Mouse (Mus musculus) effector memory CD4-positive, alpha-beta T cell, adult 5 months (primary cell): ENCODE results near the gene Fam83e. TPM values are rescaled to one million over a fixed set of nuclear protein-coding genes. Genes with fewer than 3 reads are reported as not detected.

Experiments
- polyA plus RNA-seq: library from polyadenylated mRNA; unstranded; fragments of 100-300 nt; shearing (Covaris generic); gene quantifications from one replicate; pipeline ENCODE4 v1.2.1, GENCODE M21; 2017

Gene Fam83e
- not detected for polyA plus RNA-seq

DNA sequence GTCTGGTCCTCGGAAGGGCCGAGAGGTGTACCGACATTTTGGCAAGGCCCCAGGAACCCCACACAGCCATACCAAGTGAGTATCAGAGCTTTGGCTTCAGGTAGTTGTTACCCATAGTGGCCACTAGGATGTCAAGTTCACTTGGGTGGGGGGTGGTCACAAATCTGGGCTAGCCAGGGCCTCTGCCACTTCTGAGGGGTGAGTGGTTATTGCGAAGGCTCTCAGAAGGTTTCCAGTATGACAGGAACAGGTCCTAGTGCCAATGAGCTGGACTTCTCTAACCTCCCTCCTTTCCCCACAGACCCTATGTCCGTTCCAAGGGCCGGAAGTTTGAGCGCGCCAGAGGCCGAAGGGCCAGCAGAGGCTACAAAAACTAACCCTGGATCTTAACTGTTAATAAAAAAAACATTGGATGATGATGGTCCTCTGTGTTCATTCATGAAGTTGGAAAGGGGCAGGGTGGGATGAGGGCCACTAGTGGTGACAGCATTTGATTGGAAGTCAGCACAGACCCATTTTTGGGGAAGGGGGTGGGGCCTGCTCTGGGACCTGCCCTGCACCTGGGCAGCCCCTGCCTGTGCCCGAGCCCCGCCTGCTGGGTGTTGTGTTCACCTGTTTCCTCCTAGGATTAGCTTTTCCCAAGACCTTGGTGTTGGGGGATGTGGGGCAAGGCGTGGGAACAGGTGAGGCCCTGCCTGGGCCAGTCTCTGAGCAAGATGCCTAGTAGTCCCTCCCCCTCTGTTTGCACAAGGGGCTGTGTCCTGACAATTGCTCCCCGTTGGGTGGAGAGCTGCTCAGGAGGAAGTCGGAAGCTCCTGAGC, at the start of gene Fam83e:
Fam83e (plus strand) TSS at position 800 of the 821 bp plus-strand sequence.

DNA sequence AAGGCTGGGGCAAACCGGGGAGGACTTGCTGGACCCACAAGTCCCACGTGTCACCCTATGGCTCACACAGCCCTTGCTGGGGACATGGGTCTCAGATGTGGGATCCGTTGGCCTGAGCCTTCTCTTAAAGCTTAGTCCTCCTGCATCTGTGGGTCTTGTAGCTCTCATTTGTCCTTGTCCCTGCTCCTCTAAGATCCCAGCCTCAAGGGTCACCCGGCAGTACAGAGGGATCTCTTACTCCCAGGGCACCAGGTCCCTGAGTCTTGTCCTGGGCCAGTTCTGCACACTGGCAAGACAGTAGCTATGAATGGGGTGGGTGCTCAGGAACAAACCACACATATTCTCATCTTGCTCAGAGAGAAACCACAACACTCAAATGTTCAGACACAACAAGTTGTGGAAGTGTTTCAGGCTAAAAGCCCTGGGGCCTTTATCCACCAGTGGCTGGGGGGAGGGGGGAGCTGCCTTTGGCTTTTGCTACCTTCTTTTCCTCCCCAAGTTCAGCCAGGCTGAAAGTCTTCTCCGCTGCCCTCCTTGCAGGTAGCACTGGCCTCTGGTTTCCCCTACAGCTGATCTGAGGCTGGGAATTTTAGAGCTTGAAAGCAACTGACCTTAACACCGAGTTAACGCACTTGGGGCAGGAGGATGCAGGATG, 37.5 kb upstream of the Fam83e start, which contains the start of gene Ntn5:
Ntn5 (plus strand) TSS at position 627 of the 655 bp plus-strand sequence.

DNA sequence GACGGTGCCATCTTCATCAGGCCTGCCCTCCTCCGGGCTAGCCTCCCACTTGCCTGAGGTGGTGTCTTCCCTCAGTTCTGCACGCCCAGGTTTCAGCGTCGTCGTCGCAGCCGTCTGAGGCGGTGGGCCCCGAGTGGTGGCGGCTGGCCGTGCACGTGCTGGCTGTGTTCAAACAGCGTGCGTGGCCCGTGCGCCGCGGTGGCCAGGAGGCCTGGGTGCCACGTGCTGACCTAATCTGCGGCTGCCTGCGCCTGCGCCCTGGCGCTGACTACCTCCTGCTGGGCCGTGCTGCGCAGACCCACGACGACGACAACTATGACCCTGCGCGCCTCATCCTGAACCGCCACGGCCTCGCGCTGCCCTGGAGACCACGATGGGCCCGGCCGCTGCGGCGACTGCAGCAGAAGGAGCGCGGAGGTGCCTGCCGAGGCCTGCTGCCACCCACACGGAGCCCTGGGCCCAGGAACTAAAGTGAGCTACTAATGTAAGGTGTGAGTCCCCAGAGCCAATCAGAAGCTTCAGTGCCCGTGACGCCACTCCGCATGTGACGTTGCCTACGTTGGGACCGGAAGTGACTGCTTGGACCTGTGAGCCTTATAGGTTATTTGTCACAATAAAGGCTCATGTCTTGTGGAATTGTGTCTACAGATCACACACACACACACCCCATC, 27.0 kb upstream of the Fam83e start, which contains the start of gene Sec1:
Sec1 (minus strand) TSS at position 482 of the 671 bp plus-strand sequence.

DNA sequence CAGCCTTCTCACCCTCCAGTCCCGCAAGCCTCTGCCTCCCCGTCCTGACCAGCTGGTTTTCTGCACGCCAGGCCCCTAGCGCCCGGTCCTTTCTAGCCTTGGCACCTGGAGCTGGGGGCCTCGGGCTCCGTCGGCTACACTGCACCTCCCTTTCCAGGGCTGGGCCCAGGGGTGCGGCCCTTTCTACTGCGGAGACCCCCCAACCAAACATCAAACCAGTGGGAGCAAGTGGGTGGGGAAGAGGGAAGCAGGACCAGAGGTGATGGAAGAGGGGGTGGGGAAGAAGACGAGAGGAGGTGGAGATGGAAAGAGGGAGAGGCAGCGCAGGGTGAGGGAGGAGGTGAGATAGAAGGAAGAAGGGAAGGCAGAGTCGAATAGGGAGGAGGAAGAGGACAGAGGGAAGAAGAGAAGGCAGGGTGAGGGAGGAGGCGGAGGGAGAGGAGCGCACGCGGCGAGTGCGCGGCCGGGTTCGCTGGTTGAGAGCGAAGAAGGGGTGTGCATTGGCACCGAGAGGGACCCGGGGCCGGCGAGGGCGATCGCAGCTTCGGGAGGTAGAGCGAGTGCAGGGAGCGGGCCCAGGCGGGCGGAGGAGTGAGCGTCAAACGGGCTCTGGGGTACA, 21.4 kb upstream of the Fam83e start, which contains the start of gene Car11:
Car11 (plus strand) TSS at position 321 of the 619 bp plus-strand sequence.

DNA sequence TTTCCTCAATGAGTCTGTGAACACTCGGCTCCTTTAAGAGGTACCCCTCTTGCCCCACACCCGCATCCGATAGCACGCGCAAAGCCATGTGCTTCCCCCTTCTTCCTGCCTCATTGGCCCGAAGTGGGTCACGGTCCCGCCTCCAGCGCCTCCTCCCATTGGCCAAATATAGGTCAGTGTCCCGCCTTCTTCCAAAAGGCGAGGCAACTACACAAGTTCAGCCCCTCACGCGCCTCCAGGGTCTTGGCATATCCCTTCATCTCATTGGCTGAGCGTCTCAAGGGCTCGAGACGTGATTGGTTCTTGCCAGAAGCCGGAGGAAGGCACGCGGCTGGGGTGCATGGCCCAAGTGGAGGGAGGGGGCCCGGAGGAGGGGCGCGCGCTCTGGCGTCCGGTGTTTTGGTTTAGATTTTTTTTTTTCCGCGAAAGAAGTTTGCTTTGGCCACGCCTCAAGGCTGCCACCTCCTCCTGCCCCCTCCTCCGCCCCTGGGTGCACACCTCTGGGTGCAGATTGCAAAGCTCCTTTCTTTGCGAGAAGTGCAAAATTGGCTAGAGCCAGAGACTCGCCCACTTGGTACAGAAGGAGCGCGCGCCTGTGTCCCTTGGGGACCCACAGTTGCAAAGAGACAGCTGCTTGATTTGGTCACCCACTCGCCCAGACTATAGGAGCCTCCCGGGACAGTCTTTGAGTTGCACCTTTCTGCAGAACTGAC, 16.1 kb upstream of the Fam83e start, which contains the start of gene Dbp:
Dbp (plus strand) TSS at position 359 of the 713 bp plus-strand sequence.

DNA sequence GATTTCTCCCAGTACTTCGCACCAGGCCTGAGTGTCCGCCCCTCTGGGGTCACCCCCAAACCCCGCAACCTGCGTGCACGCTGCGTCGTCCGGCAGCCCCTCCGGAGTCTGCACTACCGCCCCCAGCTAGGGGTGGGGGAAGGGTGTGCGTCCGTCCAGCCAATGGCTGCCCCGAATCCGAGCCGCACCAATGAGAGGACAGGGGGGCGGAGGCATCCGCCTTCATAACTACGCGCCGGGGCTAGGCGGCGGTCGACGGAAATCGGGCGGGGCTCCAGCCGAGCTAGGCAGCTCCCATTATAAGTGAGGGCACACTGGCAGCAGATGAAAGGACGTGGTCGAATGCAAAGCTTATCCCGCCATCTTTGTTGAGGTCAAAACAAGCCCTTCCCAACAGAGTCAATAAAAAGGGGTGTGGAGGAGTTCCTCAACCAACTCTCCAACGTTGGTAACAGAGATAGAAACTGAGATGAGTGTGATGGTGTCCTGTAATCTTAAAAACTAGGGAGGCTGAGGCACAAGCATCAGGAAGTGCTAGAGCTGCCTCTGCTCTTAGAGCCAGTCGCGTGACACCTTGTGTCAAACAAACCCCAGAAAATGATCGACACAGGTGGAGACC, 5.8 kb upstream of the Fam83e start, which contains the start of gene Rpl18:
Rpl18 (plus strand) TSS at position 368 of the 619 bp plus-strand sequence.

DNA sequence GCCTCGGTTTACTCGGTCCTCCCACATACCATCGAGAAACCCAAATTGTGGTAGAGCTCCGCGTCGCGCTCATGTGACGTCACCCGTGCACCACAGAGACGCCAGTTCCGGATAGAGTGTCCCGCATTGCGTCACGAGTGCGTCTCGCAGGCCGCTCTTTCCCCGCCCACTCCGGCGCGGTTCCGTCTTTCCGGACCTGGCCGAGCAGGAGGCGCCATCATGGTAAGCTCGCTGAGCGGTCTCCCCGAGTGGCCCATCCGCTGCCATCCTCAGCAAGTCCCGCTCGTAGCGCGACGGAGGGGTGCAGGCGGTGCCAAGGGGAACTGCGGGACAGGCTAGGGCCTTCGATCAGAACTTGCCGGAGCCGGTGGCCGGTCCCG, 3.1 kb upstream of the Fam83e start, which contains the start of gene Sphk2:
Sphk2 (minus strand) TSS at position 85 of the 380 bp plus-strand sequence.

DNA sequence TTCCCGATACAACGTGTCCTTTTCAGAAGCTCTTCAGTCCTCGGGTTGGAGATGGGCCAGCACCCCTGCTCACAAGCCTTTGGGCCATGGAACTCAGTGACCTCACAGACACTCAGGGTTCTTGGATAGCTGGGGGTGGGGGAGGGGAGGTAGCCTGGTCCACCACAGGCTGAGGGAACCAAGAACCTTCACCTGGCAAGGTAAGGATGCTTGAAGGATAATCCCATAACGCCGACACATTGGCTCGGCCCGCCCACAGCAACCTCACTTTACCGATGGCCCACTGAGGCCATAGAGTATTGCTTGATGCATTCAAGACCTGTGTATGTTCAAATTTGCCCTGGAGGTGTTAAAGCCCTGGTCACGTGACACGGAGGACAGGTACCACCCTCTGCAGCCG, 4.7 kb downstream of the Fam83e start, which contains the start of gene Spaca4:
Spaca4 (minus strand) TSS at position 101 of the 400 bp plus-strand sequence.

Other genes with a start within 250 kb of the Fam83e start
- gene Tulp2, start 239.3 kb upstream of the Fam83e start, polyA plus RNA-seq, result 2.3 TPM
- not detected for gene Gm45808, start 234.4 kb upstream of the Fam83e start, polyA plus RNA-seq
- gene Dhdh, start 232.4 kb upstream of the Fam83e start, polyA plus RNA-seq, result 0.60 TPM
- 208 TPM for gene Nucb1, start 210.8 kb upstream of the Fam83e start, polyA plus RNA-seq
- 868 TPM for gene Ppp1r15a, start 194.9 kb upstream of the Fam83e start, polyA plus RNA-seq
- 0.39 TPM for gene Plekha4, start 194.9 kb upstream of the Fam83e start, polyA plus RNA-seq
- 0.64 TPM for gene Hsd17b14, start 166.3 kb upstream of the Fam83e start, polyA plus RNA-seq
- 38.4 TPM for gene Bcat2, start 151.1 kb upstream of the Fam83e start, polyA plus RNA-seq
- not detected for gene Fgf21, start 105.7 kb upstream of the Fam83e start, polyA plus RNA-seq
- 0.21 TPM for gene Fut1, start 103.9 kb upstream of the Fam83e start, polyA plus RNA-seq
- gene Izumo1, start 99.4 kb upstream of the Fam83e start, polyA plus RNA-seq, result not detected
- gene Rasip1, start 93.7 kb upstream of the Fam83e start, polyA plus RNA-seq, result not detected
- gene Mamstr, start 81.2 kb upstream of the Fam83e start, polyA plus RNA-seq, result not detected
- not detected for gene Fut2, start 54.8 kb upstream of the Fam83e start, polyA plus RNA-seq
- not detected for gene Ntn5, start 37.2 kb upstream of the Fam83e start, polyA plus RNA-seq
- not detected for gene Sec1, start 26.8 kb upstream of the Fam83e start, polyA plus RNA-seq
- 1.7 TPM for gene Car11, start 21.4 kb upstream of the Fam83e start, polyA plus RNA-seq
- 13.8 TPM for gene Dbp, start 16.1 kb upstream of the Fam83e start, polyA plus RNA-seq
- gene Rpl18, start 5.8 kb upstream of the Fam83e start, polyA plus RNA-seq, result 1,532 TPM
- gene Sphk2, start 3.2 kb upstream of the Fam83e start, polyA plus RNA-seq, result 23.7 TPM
- not detected for gene Spaca4, start 4.6 kb downstream of the Fam83e start, polyA plus RNA-seq
- 0.21 TPM for gene Lmtk3, start 62.5 kb downstream of the Fam83e start, polyA plus RNA-seq
- 11.7 TPM for gene Sult2b1, start 63.5 kb downstream of the Fam83e start, polyA plus RNA-seq
- gene Cyth2, start 93.4 kb downstream of the Fam83e start, polyA plus RNA-seq, result 142 TPM
- gene Kcnj14, start 103.6 kb downstream of the Fam83e start, polyA plus RNA-seq, result not detected
- 34.5 TPM for gene Grwd1, start 109.7 kb downstream of the Fam83e start, polyA plus RNA-seq
- gene Kdelr1, start 151.6 kb downstream of the Fam83e start, polyA plus RNA-seq, result 51.6 TPM
- gene Grin2d, start 157.2 kb downstream of the Fam83e start, polyA plus RNA-seq, result 0.47 TPM
- not detected for gene Syngr4, start 175.5 kb downstream of the Fam83e start, polyA plus RNA-seq
- 5.3 TPM for gene Tmem143, start 175.7 kb downstream of the Fam83e start, polyA plus RNA-seq
- gene Emp3, start 200.2 kb downstream of the Fam83e start, polyA plus RNA-seq, result 293 TPM
- 1.3 TPM for gene Ccdc114, start 202.9 kb downstream of the Fam83e start, polyA plus RNA-seq